Mouse (Mus musculus): ENCODE measurements at regions not wholly inside any gene's neighbourhood (a gene's known extent, or its start where the extent isn't known, plus 50 kb on each side); places are given as distances from the start of the nearest gene placed in this dataset.

DNA sequence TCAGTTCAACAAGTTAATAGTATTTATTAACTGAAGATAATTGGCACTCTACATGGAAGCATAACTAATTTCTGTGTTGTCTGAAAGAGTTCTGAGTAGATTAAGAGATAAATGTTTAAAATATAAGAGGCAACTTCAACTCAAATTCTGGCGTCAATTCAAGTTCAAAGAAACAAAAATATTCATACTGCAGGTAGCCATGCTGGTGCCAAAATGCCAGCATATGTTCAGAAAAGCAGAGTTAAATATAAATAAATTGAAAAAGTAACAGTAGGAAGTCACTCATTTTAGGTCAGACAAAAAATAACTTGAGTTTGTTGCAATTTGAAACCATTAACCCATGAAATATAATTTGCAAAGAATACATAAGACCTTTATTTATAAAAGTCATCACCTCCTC is 1786.5 kb downstream of the Olfm4 start:
- in situ Hi-C loops (cut with MboI, MseI) = loop anchor here (10.0 kb wide), 1 partner anchor 1484 kb away; no protein-coding TSS in a partner anchor

DNA sequence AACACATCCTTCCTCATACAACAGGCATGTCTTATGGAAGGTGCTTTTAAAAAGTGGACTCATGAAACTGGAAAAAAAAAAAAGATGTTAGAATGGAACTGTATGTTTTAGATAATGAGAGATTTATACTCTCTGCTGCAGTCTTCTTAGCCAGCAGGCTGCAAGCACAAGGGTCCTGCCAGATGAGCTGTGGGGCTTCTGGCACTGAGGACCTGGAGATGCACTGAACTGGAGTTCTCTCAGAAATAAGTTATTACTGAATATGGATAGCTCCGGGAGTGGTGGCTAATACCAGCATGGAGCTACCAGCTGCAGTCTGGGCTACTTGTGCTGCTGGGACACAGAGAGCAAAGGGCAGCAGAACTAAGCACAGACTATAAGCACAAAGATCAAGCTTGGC is 1787.9 kb downstream of the Olfm4 start:
- in situ Hi-C loops (cut with MboI, MseI) = loop anchor here (10.0 kb wide), 1 partner anchor 1483 kb away; no protein-coding TSS in a partner anchor

DNA sequence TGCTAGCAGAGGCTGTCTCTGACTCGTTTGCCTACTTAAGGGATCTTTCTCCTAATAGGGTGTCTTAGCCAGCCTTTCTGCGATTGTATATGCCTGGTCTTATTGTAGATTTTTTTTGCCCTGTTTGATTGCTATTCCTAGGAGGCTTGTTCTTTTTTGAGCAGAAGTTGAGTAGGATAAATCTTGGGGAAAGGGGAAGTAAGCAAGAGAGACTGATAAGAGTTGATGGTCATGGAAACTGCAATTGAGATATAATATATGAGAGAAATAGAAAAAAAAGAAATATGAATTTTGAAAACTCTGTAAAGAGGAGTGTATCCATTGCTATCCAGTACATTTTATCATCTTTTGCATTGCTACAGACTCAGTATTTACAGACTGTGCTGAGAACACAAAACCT is 1805.0 kb downstream of the Olfm4 start:
- in situ Hi-C loops (cut with MboI, MseI) = no loop called here

DNA sequence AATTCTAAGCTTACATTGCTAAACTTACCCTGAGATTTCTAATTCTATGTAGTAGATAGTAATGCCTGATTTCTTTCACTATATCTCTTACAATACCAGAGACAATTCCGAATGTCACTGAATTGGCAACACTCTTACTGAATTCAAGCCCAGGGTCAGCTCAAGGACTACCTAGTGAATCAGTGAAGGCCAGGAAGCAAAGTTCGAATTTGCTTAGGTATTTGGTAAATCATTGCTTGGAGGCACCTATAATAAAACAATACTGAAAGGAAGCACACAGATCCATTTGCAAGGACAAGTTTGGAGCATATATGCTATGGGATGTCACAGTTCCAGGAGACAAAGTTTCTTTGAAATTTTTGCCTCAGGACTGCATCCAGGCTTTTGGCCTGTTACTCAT is 1839.9 kb downstream of the Olfm4 start:
- in situ Hi-C loops (cut with MboI, MseI) = no loop called here

DNA sequence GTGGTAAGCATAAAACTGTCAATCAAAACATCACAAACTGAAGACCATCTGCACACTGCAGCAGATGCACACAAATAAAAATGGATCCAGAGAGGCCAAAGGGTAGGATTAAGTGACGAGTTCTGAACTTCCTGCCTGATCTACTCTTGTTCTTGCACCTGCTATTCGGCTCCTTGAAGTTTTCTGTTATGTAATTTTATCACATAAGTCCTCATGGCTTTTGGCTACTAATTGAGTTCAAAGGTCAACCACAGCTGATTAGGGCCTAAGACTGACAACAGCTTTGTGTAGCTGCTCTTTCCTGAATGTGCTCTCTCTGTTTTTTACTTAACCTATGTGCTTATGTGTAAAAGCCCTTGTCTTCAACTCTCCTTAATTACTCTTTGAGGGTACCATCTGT is 1874.7 kb downstream of the Olfm4 start:
- in situ Hi-C loops (cut with MboI, MseI) = no loop called here

DNA sequence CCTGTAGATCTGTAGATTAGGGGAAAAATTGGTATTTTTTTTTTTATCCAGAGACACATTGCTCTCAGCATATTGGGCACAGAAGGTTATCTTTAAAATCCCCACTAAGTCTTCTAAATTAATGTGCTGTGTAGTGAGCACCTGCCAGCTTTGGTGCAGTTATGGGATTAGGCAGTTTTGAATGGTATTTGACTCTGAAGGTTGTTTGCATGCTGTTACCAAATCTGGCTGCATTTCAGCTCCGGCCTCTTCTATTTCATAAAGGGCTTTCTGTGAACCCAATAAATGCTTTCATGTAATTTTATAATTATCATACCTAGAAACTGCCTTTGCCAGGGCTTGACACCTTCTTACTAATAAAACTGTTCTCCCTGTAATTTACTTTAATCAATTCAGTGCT is 1886.5 kb downstream of the Olfm4 start:
- in situ Hi-C loops (cut with MboI, MseI) = no loop called here
